Mouse (Mus musculus) cortical plate, adult 2 months (tissue): Measurements from ENCODE around the gene H2-Q1. TPM values are rescaled to one million over a fixed set of nuclear protein-coding genes. Genes with fewer than 3 reads are reported as not detected.
"Not testable (repeated sequence)": the region's sequence is repeated elsewhere in the genome, so short reads cannot be mapped to it uniquely, and the experiment has no call there.

Experiments
- H3K27ac ChIP-seq: fragments of 200-500 bp; 2 replicates; pipeline ENCODE4 v1.5.1; 2012; ENCODE audit warnings: low read length, control low read depth, inconsistent platforms; ENCODE audit not compliant: insufficient read depth
- H3K4me1 ChIP-seq: fragments of 200-500 bp; 2 replicates; pipeline ENCODE4 v1.6.1; 2011; ENCODE audit warnings: low read length; ENCODE audit not compliant: control insufficient read depth, insufficient read depth
- H3K4me3 ChIP-seq: fragments of 200-500 bp; 2 replicates; pipeline ENCODE4 v1.5.1; 2011; ENCODE audit warnings: mild to moderate bottlenecking, low read length, control low read depth; ENCODE audit not compliant: insufficient read depth
- CTCF ChIP-seq: fragments of 200-500 bp; IDR thresholded peaks from 2 replicates; pipeline ENCODE4 v1.5.1; 2011; ENCODE audit warnings: mild to moderate bottlenecking, control low read depth, low read length; ENCODE audit not compliant: insufficient read depth; ENCODE audit errors: extremely low read depth
- POLR2A ChIP-seq: fragments of 200-500 bp; IDR thresholded peaks from 2 replicates; pipeline ENCODE4 v1.6.1; 2011; ENCODE audit warnings: mild to moderate bottlenecking, low read length, control low read depth; ENCODE audit not compliant: insufficient read depth; ENCODE audit errors: extremely low read depth
- polyA plus RNA-seq: library from polyadenylated mRNA; depleted of rRNA; stranded (reverse); fragments of >200 nt; gene quantifications from 2 replicates; pipeline ENCODE4 v1.2.3, GENCODE M21; 2012; rRNA removed

Gene H2-Q1
- polyA plus RNA-seq, 1 experiment, result 0.88 TPM

- no peak overlapping the region for H3K27ac ChIP-seq
- H3K4me3 ChIP-seq, result no peak overlapping the region; the same call in 1 of the 2 replicates
- TF ChIP-seq POLR2A (no peak), CTCF (no peak)
- H3K4me1 ChIP-seq, result no peaks in the 10 kb centered on the region
Measured at GRCm38 (mm10) chr17:35342711-35343476, 22.7 kb downstream of the H2-Q1 start.

GRCm38 (mm10) chr17:35347659-35348058 lies 27.5 kb downstream of the H2-Q1 start:
- not testable (repeated sequence) for H3K27ac ChIP-seq, H3K4me1 ChIP-seq, H3K4me3 ChIP-seq

GRCm38 (mm10) chr17:35353275-35353674 lies 33.1 kb downstream of the H2-Q1 start:
- not testable (repeated sequence) for H3K27ac ChIP-seq, H3K4me1 ChIP-seq, H3K4me3 ChIP-seq

- H3K4me1 ChIP-seq, result no peaks in the 10 kb centered on the region
- no peak overlapping the region for H3K4me3 ChIP-seq
- H3K27ac ChIP-seq, result no peak overlapping the region
- TF ChIP-seq CTCF (no peak), POLR2A (no peak)
Measured at GRCm38 (mm10) chr17:35354071-35354470, 33.9 kb downstream of the H2-Q1 start.

- Histone ChIP-seq H3K27ac (no peak overlapping the region), H3K4me1 (no peaks in the 10 kb centered on the region), H3K4me3 (no peak overlapping the region)
- TF ChIP-seq POLR2A (no peak), CTCF (no peak)
Measured at GRCm38 (mm10) chr17:35357086-35357485, 36.9 kb downstream of the H2-Q1 start.

- no peaks in the 10 kb centered on the region for H3K4me1 ChIP-seq
- H3K27ac ChIP-seq, result no peak overlapping the region
- TF ChIP-seq POLR2A, result no peak
- TF ChIP-seq CTCF, result no peak
- no peak overlapping the region for H3K4me3 ChIP-seq
Measured at GRCm38 (mm10) chr17:35358763-35359469, 38.7 kb downstream of the H2-Q1 start.

GRCm38 (mm10) chr17:35359470-35359862 lies 39.3 kb downstream of the H2-Q1 start:
- no peak overlapping the region for H3K4me3 ChIP-seq

More at GRCm38 (mm10) chr17:35359470-35359862, 39.3 kb downstream of the H2-Q1 start:
- H3K27ac ChIP-seq, result no peak overlapping the region
- TF ChIP-seq CTCF (no peak), POLR2A (no peak)
- H3K4me1 ChIP-seq, result no peaks in the 10 kb centered on the region

Other genes starting within 250 kb of the H2-Q1 start
- 4.8 and 5.5 TPM in 2 replicates for gene Ly6g6e, start 243.5 kb upstream of the H2-Q1 start, polyA plus RNA-seq
- 1.8 and 3.6 TPM in 2 replicates for gene Ly6g6d, start 242.3 kb upstream of the H2-Q1 start, polyA plus RNA-seq
- 0.44 and 1.1 TPM in 2 replicates for gene Ly6g6f, start 234.8 kb upstream of the H2-Q1 start, polyA plus RNA-seq
- gene Abhd16a, start 231.1 kb upstream of the H2-Q1 start, polyA plus RNA-seq, result 147 and 159 TPM in 2 replicates
- not detected in 2 replicates for gene Ly6g5c, start 212.1 kb upstream of the H2-Q1 start, polyA plus RNA-seq
- gene Ly6g5b, start 205.0 kb upstream of the H2-Q1 start, polyA plus RNA-seq, result 0.91 and 1.3 TPM in 2 replicates
- gene Gpank1, start 198.9 kb upstream of the H2-Q1 start, polyA plus RNA-seq, result 20.4 and 21.0 TPM in 2 replicates
- gene Csnk2b, start 198.4 kb upstream of the H2-Q1 start, polyA plus RNA-seq, result 191 and 200 TPM in 2 replicates
- 9.6 and 10.3 TPM in 2 replicates for gene D17H6S53E, start 194.0 kb upstream of the H2-Q1 start, polyA plus RNA-seq
- gene Apom, start 188.4 kb upstream of the H2-Q1 start, polyA plus RNA-seq, result 0.13 TPM in 2 replicates
- 194 and 212 TPM in 2 replicates for gene Bag6, start 185.2 kb upstream of the H2-Q1 start, polyA plus RNA-seq
- 269 and 273 TPM in 2 replicates for gene Prrc2a, start 155.5 kb upstream of the H2-Q1 start, polyA plus RNA-seq
- gene Aif1, start 144.3 kb upstream of the H2-Q1 start, polyA plus RNA-seq, result 13.0 and 13.2 TPM in 2 replicates
- 18.9 and 20.2 TPM in 2 replicates for gene Lst1, start 132.0 kb upstream of the H2-Q1 start, polyA plus RNA-seq
- gene Ltb, start 126.0 kb upstream of the H2-Q1 start, polyA plus RNA-seq, result 0.71 and 1.5 TPM in 2 replicates
- gene Tnf, start 118.4 kb upstream of the H2-Q1 start, polyA plus RNA-seq, result 0.06 and 0.11 TPM in 2 replicates
- gene Lta, start 115.1 kb upstream of the H2-Q1 start, polyA plus RNA-seq, result 0.19 and 0.32 TPM in 2 replicates
- not detected in 2 replicates for gene Gm16181, start 99.6 kb upstream of the H2-Q1 start, polyA plus RNA-seq
- gene Atp6v1g2, start 86.7 kb upstream of the H2-Q1 start, polyA plus RNA-seq, result 765 and 777 TPM in 2 replicates
- gene Nfkbil1, start 84.6 kb upstream of the H2-Q1 start, polyA plus RNA-seq, result 12.2 and 13.8 TPM in 2 replicates
- gene Ddx39b, start 78.7 kb upstream of the H2-Q1 start, polyA plus RNA-seq, result 382 and 400 TPM in 2 replicates
- gene H2-D1, start 57.7 kb upstream of the H2-Q1 start, polyA plus RNA-seq, result 64.1 and 72.6 TPM in 2 replicates
- 0.57 and 0.96 TPM in 2 replicates for gene H2-Q2, start 21.8 kb downstream of the H2-Q1 start, polyA plus RNA-seq
- 6.2 and 6.5 TPM in 2 replicates for gene H2-Q4, start 59.2 kb downstream of the H2-Q1 start, polyA plus RNA-seq
- gene H2-Q6, start 104.4 kb downstream of the H2-Q1 start, polyA plus RNA-seq, result 1.2 and 1.7 TPM in 2 replicates
- gene H2-Q7, start 118.8 kb downstream of the H2-Q1 start, polyA plus RNA-seq, result 1.2 and 1.9 TPM in 2 replicates
- gene H2-Q10, start 149.7 kb downstream of the H2-Q1 start, polyA plus RNA-seq, result 0.04 and 0.09 TPM in 2 replicates
- gene Pou5f1, start 185.6 kb downstream of the H2-Q1 start, polyA plus RNA-seq, result not detected in 2 replicates
- gene Tcf19, start 196.4 kb downstream of the H2-Q1 start, polyA plus RNA-seq, result 10.3 and 11.9 TPM in 2 replicates
- gene Cchcr1, start 196.7 kb downstream of the H2-Q1 start, polyA plus RNA-seq, result 14.2 and 14.5 TPM in 2 replicates
- gene Psors1c2, start 212.8 kb downstream of the H2-Q1 start, polyA plus RNA-seq, result 1.1 and 1.2 TPM in 2 replicates
- gene Cdsn, start 231.7 kb downstream of the H2-Q1 start, polyA plus RNA-seq, result 1.8 and 1.9 TPM in 2 replicates
- not detected in 2 replicates for gene 2300002M23Rik, start 247.0 kb downstream of the H2-Q1 start, polyA plus RNA-seq